Comparison of ENCODE assay signal across 7 mouse cellular contexts in the genomic region with DNA sequence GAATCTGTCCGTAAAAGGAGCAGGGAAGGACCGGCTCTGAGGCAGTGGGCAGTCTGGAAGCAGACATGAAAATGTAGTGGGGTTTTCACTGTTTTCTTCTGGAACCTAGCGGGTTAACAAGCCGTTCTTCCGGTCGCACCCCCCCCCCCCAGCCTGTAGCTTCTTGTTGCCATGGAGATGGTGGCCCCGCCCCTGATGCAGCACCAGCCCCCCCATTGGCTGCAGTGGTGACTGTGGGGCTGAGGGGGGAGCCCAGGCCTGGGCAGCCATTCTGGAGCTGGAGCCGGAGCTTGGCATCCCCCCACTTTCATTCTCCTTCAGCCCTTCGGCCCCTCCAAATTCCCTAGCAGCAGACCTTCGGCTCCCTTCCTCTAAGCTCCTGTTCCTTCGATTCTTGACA. TPM values are rescaled to one million over a fixed set of nuclear protein-coding genes. Genes with fewer than 3 reads are reported as not detected.
DNase-seq lines count a peak whose midpoint lies in the region; ATAC-seq and TF ChIP-seq lines count a peak whose summit lies in the region.

No protein-coding gene starts in this region.

- intact Hi-C loops in heart, adult 2 months (cut with DNase I), result no loop called here

- DNase-seq in ZHBTc4 (ENCODE audit: low read depth, low spot score) (peak; percentile 56), liver (peak; percentile 83)
- DNase-seq in heart, adult 2 months, result peak; percentile 68 to 72
- peak; percentile 53 for DNase-seq in kidney, adult 18-20 months
- DNase-seq in midbrain, postnatal 0 days (ENCODE audit: low spot score), result peak; percentile 92
- peak; percentile 81 to 87 for DNase-seq in spleen, postnatal 4 days (ENCODE audit: low spot score in 2 of 2)

- 14% methylated on average over 11 of the region's 11 CpGs for WGBS in heart, adult 2 months
- WGBS in midbrain, postnatal 0 days, result 1% methylated on average over 9 of the region's 11 CpGs

- H3K27ac ChIP-seq in cortical plate, adult 2 months (ENCODE audit: insufficient read depth, low read length), result no peak overlapping the region
- H3K27ac ChIP-seq in heart, adult 2 months, result no peak overlapping the region
- H3K27ac ChIP-seq in midbrain, postnatal 0 days (ENCODE audit: low read depth, low read length), result peak overlapping the region; percentile 71

- peak overlapping the region; percentile 86 for H3K4me2 ChIP-seq in midbrain, postnatal 0 days (ENCODE audit: low read depth, low read length, poor library complexity, severe bottlenecking)

- TF ChIP-seq POLR2A in cortical plate, adult 2 months (IDR thresholded peaks at IDR 0.05; ENCODE audit: extremely low read depth, insufficient read depth, low read length), result peak; percentile 50; the same call in 1 of the 2 replicates
- TF ChIP-seq POLR2A in heart, adult 2 months (IDR thresholded peaks at IDR 0.05; ENCODE audit: insufficient read depth, low read depth, low read length), result no peak

- H3K9ac ChIP-seq in heart, adult 2 months (ENCODE audit: low read depth, low read length), result no peak overlapping the region
- H3K9ac ChIP-seq in midbrain, postnatal 0 days (replicated peaks; ENCODE audit: low read length, poor library complexity, severe bottlenecking), result peak overlapping the region; percentile 70

- H3K4me1 ChIP-seq in cortical plate, adult 2 months (ENCODE audit: control insufficient read depth, insufficient read depth, low read length), result peaks cover 6% of the 10 kb centered on the region
- peaks cover 1% of the 10 kb centered on the region for H3K4me1 ChIP-seq in heart, adult 2 months (ENCODE audit: control insufficient read depth, insufficient read depth, low read length)
- H3K4me1 ChIP-seq in midbrain, postnatal 0 days (ENCODE audit: insufficient read depth, low read length), result peaks cover 48% of the 10 kb centered on the region

- no peak for TF ChIP-seq CTCF in cortical plate, adult 2 months (IDR thresholded peaks at IDR 0.05; ENCODE audit: extremely low read depth, insufficient read depth, low read length)
- no peak for TF ChIP-seq CTCF in heart, adult 2 months (IDR thresholded peaks at IDR 0.05)
- TF ChIP-seq CTCF in midbrain, postnatal 0 days (IDR thresholded peaks at IDR 0.05), result no peak

- no peaks in the 10 kb centered on the region for H3K36me3 ChIP-seq in heart, adult 2 months (ENCODE audit: control insufficient read depth, insufficient read depth, low read length)
- H3K36me3 ChIP-seq in midbrain, postnatal 0 days (ENCODE audit: insufficient read depth, low read length), result peaks cover 22% of the 10 kb centered on the region

- no peaks in the 10 kb centered on the region for H3K9me3 ChIP-seq in midbrain, postnatal 0 days (ENCODE audit: low read length)

- no peaks in the 10 kb centered on the region for H3K79me2 ChIP-seq in heart, adult 2 months (replicated peaks; ENCODE audit: control insufficient read depth, insufficient read depth, low read length)

- H3K27me3 ChIP-seq in heart, adult 2 months (ENCODE audit: control insufficient read depth, insufficient read depth, low read length), result no peaks in the 10 kb centered on the region
- H3K27me3 ChIP-seq in midbrain, postnatal 0 days (ENCODE audit: insufficient read depth, low read length), result no peaks in the 10 kb centered on the region

- peak overlapping the region; percentile 59 for H3K4me3 ChIP-seq in cortical plate, adult 2 months (ENCODE audit: insufficient read depth, low read length)
- H3K4me3 ChIP-seq in heart, adult 2 months, result peak overlapping the region; percentile 29; the same call in 1 of the 2 replicates
- peak overlapping the region; percentile 37 for H3K4me3 ChIP-seq in midbrain, postnatal 0 days (ENCODE audit: low read depth, low read length)

- TF ChIP-seq EP300 in heart, adult 2 months (IDR thresholded peaks at IDR 0.05; ENCODE audit: insufficient read depth, low read depth, low read length), result no peak

- peak; percentile 71 for ATAC-seq in midbrain, postnatal 0 days (ENCODE audit: low FRiP score)

RNA-seq across cellular contexts. Expression of a gene that starts 10.4 kb away (rescaled TPM):
- 185 and 195 TPM in 2 replicates for polyA plus RNA-seq in cortical plate, adult 2 months (2012; rRNA removed)
- total RNA-seq in heart, adult 2 months (2021), result 1 to 10 TPM; 4.1 to 4.2 TPM
- 6.7 and 9.0 TPM in 2 replicates for polyA plus RNA-seq in heart, adult 2 months (2012; rRNA removed)
- total RNA-seq in midbrain, postnatal 0 days (2014; rRNA removed), result 77.0 and 90.3 TPM in 2 replicates
- 3.6 and 6.1 TPM in 2 replicates for polyA plus RNA-seq in midbrain, postnatal 0 days (2015; fragmentation: Nextera tagmentation; extraction: Ambion mirVana)

RNA-seq across cellular contexts. Expression of a gene that starts 12.0 kb away (rescaled TPM):
- polyA plus RNA-seq in cortical plate, adult 2 months (2012; rRNA removed), result 136 and 139 TPM in 2 replicates
- 10 to 100 TPM; 78.6 to 94.2 TPM for total RNA-seq in heart, adult 2 months (2021)
- 85.1 and 96.6 TPM in 2 replicates for polyA plus RNA-seq in heart, adult 2 months (2012; rRNA removed)
- total RNA-seq in midbrain, postnatal 0 days (2014; rRNA removed), result 49.6 and 55.6 TPM in 2 replicates
- 136 and 143 TPM in 2 replicates for polyA plus RNA-seq in midbrain, postnatal 0 days (2015; fragmentation: Nextera tagmentation; extraction: Ambion mirVana)

RNA-seq across cellular contexts. Expression of a gene that starts 18.6 kb away (rescaled TPM):
- polyA plus RNA-seq in cortical plate, adult 2 months (2012; rRNA removed), result 47.7 and 48.1 TPM in 2 replicates
- total RNA-seq in heart, adult 2 months (2021), result 10 to 100 TPM; 17.8 to 18.1 TPM
- polyA plus RNA-seq in heart, adult 2 months (2012; rRNA removed), result 35.3 and 36.8 TPM in 2 replicates
- total RNA-seq in midbrain, postnatal 0 days (2014; rRNA removed), result 48.7 and 53.5 TPM in 2 replicates
- polyA plus RNA-seq in midbrain, postnatal 0 days (2015; fragmentation: Nextera tagmentation; extraction: Ambion mirVana), result 32.8 and 35.8 TPM in 2 replicates

RNA-seq across cellular contexts. Expression of a gene that starts 21.6 kb away (rescaled TPM):
- polyA plus RNA-seq in cortical plate, adult 2 months (2012; rRNA removed), result 13.9 and 14.5 TPM in 2 replicates
- total RNA-seq in heart, adult 2 months (2021), result 1 to 10 TPM; 1.5 to 3.5 TPM
- 2.4 and 2.8 TPM in 2 replicates for polyA plus RNA-seq in heart, adult 2 months (2012; rRNA removed)
- 16.1 and 19.4 TPM in 2 replicates for total RNA-seq in midbrain, postnatal 0 days (2014; rRNA removed)
- 6.6 and 6.7 TPM in 2 replicates for polyA plus RNA-seq in midbrain, postnatal 0 days (2015; fragmentation: Nextera tagmentation; extraction: Ambion mirVana)

RNA-seq across cellular contexts. Expression of a gene that starts 34.5 kb away (rescaled TPM):
- polyA plus RNA-seq in cortical plate, adult 2 months (2012; rRNA removed), result 3.9 TPM in 2 replicates
- total RNA-seq in heart, adult 2 months (2021), result under 1 TPM; 0.26 to 0.36 TPM
- 0.62 and 0.79 TPM in 2 replicates for polyA plus RNA-seq in heart, adult 2 months (2012; rRNA removed)
- 1.9 and 4.7 TPM in 2 replicates for total RNA-seq in midbrain, postnatal 0 days (2014; rRNA removed)
- polyA plus RNA-seq in midbrain, postnatal 0 days (2015; fragmentation: Nextera tagmentation; extraction: Ambion mirVana), result 1.6 and 1.9 TPM in 2 replicates

Comparison
In these comparisons a context has a peak if more than half of its experiments do, and no peak if none do; other contexts are left out.
1. RNA of a gene that starts 10.4 kb away (polyA plus RNA-seq): 185 to 195 TPM in cortical plate, adult 2 months; 6.7 to 9.0 TPM in heart, adult 2 months and 3.6 to 6.1 TPM in midbrain, postnatal 0 days; every median in the first group is over 10 times any median in the second.
2. Peak in every context shown above with its lines, with median percentiles within 50 percentile points of each other: DNase-seq and H3K4me3 ChIP-seq.